Mouse (Mus musculus): ENCODE measurements around the gene Sgpp1.

DNA sequence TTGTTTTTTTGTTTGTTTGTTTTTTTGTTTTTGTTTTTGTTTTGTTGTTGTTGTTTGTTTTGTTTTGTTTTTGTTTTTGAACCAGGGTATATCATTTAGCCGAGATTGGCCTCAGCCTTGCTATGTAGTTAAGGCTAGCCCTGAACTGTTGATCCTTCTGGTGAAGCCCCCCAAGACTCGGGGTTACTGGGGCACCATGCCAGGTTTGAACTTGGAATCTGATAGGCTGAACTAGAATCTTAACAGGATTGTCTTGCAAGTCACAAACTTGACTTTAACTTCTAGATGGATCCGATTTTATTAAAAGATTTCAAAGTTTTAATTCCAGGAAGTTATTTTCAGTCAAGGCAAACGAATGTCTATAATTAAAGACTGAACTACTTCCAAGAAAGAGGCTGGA, 767 bp upstream of the Sgpp1 start:
- TF ChIP-seq CTCF (IDR thresholded peaks at IDR 0.05) = no peak
- TF ChIP-seq EP300 (IDR thresholded peaks at IDR 0.05) = no peak

Data from lung, postnatal 0 days (tissue).